8 mouse cellular contexts compared by ENCODE assay signal in genomic region chr7:118704001-118704850, GRCm38 (mm10). TPM values are rescaled to one million over a fixed set of nuclear protein-coding genes. Genes with fewer than 3 reads are reported as not detected.
A peak's percentile ranks its signal among the peaks of the same experiment; 100 is the strongest.
DNase-seq lines count a peak whose midpoint lies in the region; ATAC-seq and TF ChIP-seq lines count a peak whose summit lies in the region.

No protein-coding gene starts in this region.

- H3K9me3 ChIP-seq in heart, embryonic 11.5 days (replicated peaks; ENCODE audit: control insufficient read depth, low read length): no peaks in the 10 kb centered on the region
- no peaks in the 10 kb centered on the region for H3K9me3 ChIP-seq in ES-E14 (ENCODE audit: control insufficient read depth, insufficient read depth, low read depth, low read length)
- H3K9me3 ChIP-seq in hindbrain, embryonic 10.5 days: no peaks in the 10 kb centered on the region
- H3K9me3 ChIP-seq in midbrain, embryonic 10.5 days (replicated peaks): no peaks in the 10 kb centered on the region

- H3K4me2 ChIP-seq in heart, embryonic 11.5 days: peak overlapping the region; percentile 82

- no peaks in the 10 kb centered on the region for H3K27me3 ChIP-seq in heart, embryonic 11.5 days (ENCODE audit: control insufficient read depth, insufficient read depth, low read length)
- peaks cover 5% of the 10 kb centered on the region; the same call in 1 of the 2 replicates for H3K27me3 ChIP-seq in hindbrain, embryonic 10.5 days (ENCODE audit: insufficient read depth, poor library complexity, severe bottlenecking)
- peaks cover 4% of the 10 kb centered on the region; the same call in 1 of the 2 replicates for H3K27me3 ChIP-seq in midbrain, embryonic 10.5 days (ENCODE audit: low read depth, poor library complexity, severe bottlenecking)

- ATAC-seq in heart, embryonic 11.5 days (replicated peaks; ENCODE audit: insufficient number of reproducible peaks, low FRiP score, low TSS enrichment): no peak

- peak overlapping the region; percentile 74 for H3K4me3 ChIP-seq in heart, embryonic 11.5 days (ENCODE audit: low read depth, low read length)
- peak overlapping the region; percentile 75 to 76; a peak in 3 of 4 replicates for H3K4me3 ChIP-seq in ES-E14 (ENCODE audit: insufficient read depth in 1 of 2, low read depth in 1 of 2, low read length in 2 of 2, poor library complexity in 1 of 2, severe bottlenecking in 1 of 2)
- H3K4me3 ChIP-seq in hindbrain, embryonic 10.5 days: peak overlapping the region; percentile 90
- H3K4me3 ChIP-seq in midbrain, embryonic 10.5 days: peak overlapping the region; percentile 90

- no peak for DNase-seq in heart, adult 9 months (ENCODE audit: low spot score in 2 of 2)
- no peak for DNase-seq in ES-E14 (ENCODE audit: low read depth, low spot score)
- no peak for DNase-seq in hindbrain, embryonic 10.5 days (ENCODE audit: low spot score)
- no peak for DNase-seq in midbrain, embryonic 10.5 days (ENCODE audit: low spot score)
- DNase-seq in gastrocnemius, postnatal 14 days: no peak
- no peak for DNase-seq in frontal cortex, postnatal 36 days (ENCODE audit: low spot score in 2 of 2)
- DNase-seq in frontal cortex, postnatal 25 days (ENCODE audit: low spot score in 2 of 2): no peak

- H3K4me1 ChIP-seq in heart, embryonic 11.5 days (ENCODE audit: control insufficient read depth, insufficient read depth, low read length): peaks cover 9% of the 10 kb centered on the region; the same call in 1 of the 2 replicates
- H3K4me1 ChIP-seq in ES-E14 (ENCODE audit: control insufficient read depth in 2 of 2, insufficient read depth in 2 of 2, low read length in 2 of 2, poor library complexity in 1 of 2): peaks cover 0 to 6% of the 10 kb centered on the region in 2 experiments; a peak in 3 of 4 replicates
- H3K4me1 ChIP-seq in hindbrain, embryonic 10.5 days (replicated peaks): peaks cover 35% of the 10 kb centered on the region
- H3K4me1 ChIP-seq in midbrain, embryonic 10.5 days: peaks cover 33% of the 10 kb centered on the region

- H3K27ac ChIP-seq in heart, embryonic 11.5 days (ENCODE audit: low read depth, low read length): no peak overlapping the region
- no peak overlapping the region for H3K27ac ChIP-seq in ES-E14 (ENCODE audit: insufficient read depth, low read depth, low read length, poor library complexity, severe bottlenecking)
- H3K27ac ChIP-seq in hindbrain, embryonic 10.5 days: no peak overlapping the region; the same call in 1 of the 2 replicates
- no peak overlapping the region for H3K27ac ChIP-seq in midbrain, embryonic 10.5 days (replicated peaks)

- WGBS in heart, embryonic 11.5 days (ENCODE audit: insufficient replicate concordance): 81% methylated on average over 9 of the region's 9 CpGs
- 92% methylated on average over 9 of the region's 9 CpGs for WGBS in hindbrain, embryonic 10.5 days
- 89% methylated on average over 9 of the region's 9 CpGs for WGBS in midbrain, embryonic 10.5 days

- H3K36me3 ChIP-seq in heart, embryonic 11.5 days (ENCODE audit: control insufficient read depth, insufficient read depth, low read length): no peaks in the 10 kb centered on the region
- no peaks in the 10 kb centered on the region for H3K36me3 ChIP-seq in ES-E14 (ENCODE audit: control insufficient read depth, insufficient read depth, low read length, poor library complexity, severe bottlenecking)
- H3K36me3 ChIP-seq in hindbrain, embryonic 10.5 days: peaks cover 25% of the 10 kb centered on the region
- peaks cover 22% of the 10 kb centered on the region for H3K36me3 ChIP-seq in midbrain, embryonic 10.5 days

- intact Hi-C loops in gastrocnemius, postnatal 14 days (cut with DNase I; ENCODE audit: low total_unique reads): no loop called here

- in situ Hi-C loops in ES-E14 (cut with MboI; ENCODE audit: low sequenced_read_pairs in 2 of 2, unreplicated experiment in 2 of 2): no loop called here

- peak overlapping the region; percentile 82; the same call in 1 of the 2 replicates for H3K9ac ChIP-seq in heart, embryonic 11.5 days (ENCODE audit: low read depth, low read length)
- peak overlapping the region; percentile 74; the same call in 1 of the 2 replicates for H3K9ac ChIP-seq in ES-E14 (ENCODE audit: insufficient read depth, low read depth, low read length, poor library complexity, severe bottlenecking)

TF ChIP-seq in ES-E14, 5 proteins besides CTCF, POLR2A, EP300 and RAD21:
- TF ChIP-seq ZNF384 (IDR thresholded peaks at IDR 0.05; ENCODE audit: low read depth, low read length): no peak
- TF ChIP-seq MAFK (IDR thresholded peaks at IDR 0.05; ENCODE audit: insufficient read depth, low read depth, low read length): no peak
- no peak for TF ChIP-seq CHD2 (IDR thresholded peaks at IDR 0.05; ENCODE audit: low read depth, low read length)
- TF ChIP-seq ZC3H11A (IDR thresholded peaks at IDR 0.05; ENCODE audit: borderline replicate concordance, low read depth, low read length): no peak
- TF ChIP-seq HCFC1 (IDR thresholded peaks at IDR 0.05; ENCODE audit: borderline replicate concordance, insufficient read depth, low read length): no peak

RNA-seq across cellular contexts. Expression of gene Gde1, which starts 1.4 kb away (rescaled TPM):
- 70.6 and 71.6 TPM in 2 replicates for polyA plus RNA-seq in heart, embryonic 11.5 days (2014; fragmentation: Nextera tagmentation; extraction: Ambion mirVana)
- 57.6 and 70.7 TPM in 2 replicates for total RNA-seq in ES-E14 (2012; rRNA removed)
- 80.9 and 102 TPM in 2 replicates for polyA plus RNA-seq in hindbrain, embryonic 10.5 days (2016; fragmentation: Nextera tagmentation; extraction: Ambion mirVana)
- polyA plus RNA-seq in midbrain, embryonic 10.5 days (2016; fragmentation: Nextera tagmentation; extraction: Ambion mirVana): 78.0 and 90.9 TPM in 2 replicates
- 10 to 100 TPM; 30.6 to 31.1 TPM for total RNA-seq in gastrocnemius, postnatal 14 days (2021)

RNA-seq across cellular contexts. Expression of gene Ccp110, which starts 8.1 kb away (rescaled TPM):
- 4.6 and 5.9 TPM in 2 replicates for polyA plus RNA-seq in heart, embryonic 11.5 days (2014; fragmentation: Nextera tagmentation; extraction: Ambion mirVana)
- 25.8 and 28.6 TPM in 2 replicates for total RNA-seq in ES-E14 (2012; rRNA removed)
- 28.5 and 34.1 TPM in 2 replicates for polyA plus RNA-seq in hindbrain, embryonic 10.5 days (2016; fragmentation: Nextera tagmentation; extraction: Ambion mirVana)
- 33.0 and 40.4 TPM in 2 replicates for polyA plus RNA-seq in midbrain, embryonic 10.5 days (2016; fragmentation: Nextera tagmentation; extraction: Ambion mirVana)
- total RNA-seq in gastrocnemius, postnatal 14 days (2021): 1 to 10 TPM; 2.6 to 3.1 TPM

RNA-seq across cellular contexts. Expression of gene Vps35l, which starts 35.8 kb away (rescaled TPM):
- polyA plus RNA-seq in heart, embryonic 11.5 days (2014; fragmentation: Nextera tagmentation; extraction: Ambion mirVana): 48.1 and 49.0 TPM in 2 replicates
- total RNA-seq in ES-E14 (2012; rRNA removed): 36.8 and 49.2 TPM in 2 replicates
- polyA plus RNA-seq in hindbrain, embryonic 10.5 days (2016; fragmentation: Nextera tagmentation; extraction: Ambion mirVana): 67.1 and 78.8 TPM in 2 replicates
- polyA plus RNA-seq in midbrain, embryonic 10.5 days (2016; fragmentation: Nextera tagmentation; extraction: Ambion mirVana): 68.6 and 84.0 TPM in 2 replicates
- total RNA-seq in gastrocnemius, postnatal 14 days (2021): 10 to 100 TPM; 21.2 to 24.2 TPM
